In genomic region chr5:104096078-104096938, GRCm38 (mm10) we compare ENCODE assay signal across 10 mouse cellular contexts. TPM values are rescaled to one million over a fixed set of nuclear protein-coding genes. Genes with fewer than 3 reads are reported as not detected.
A peak's percentile ranks its signal among the peaks of the same experiment; 100 is the strongest.
DNase-seq lines count a peak whose midpoint lies in the region; ATAC-seq lines count a peak whose summit lies in the region.
"Had no signal": no experiment of that assay in that cellular context is flagged by ENCODE, and none has a peak within 500 bp of the region (broad histone marks: within the 10 kb centered on the region; RNA-seq: fewer than 3 reads in every experiment).

No protein-coding gene starts in this region.

- WGBS in hindbrain, embryonic 15.5 days: 82% methylated on average over 16 of the region's 16 CpGs
- WGBS in hindbrain, embryonic 13.5 days: 82% methylated on average over 16 of the region's 16 CpGs
- WGBS in kidney, embryonic 15.5 days: 39% methylated on average over 16 of the region's 16 CpGs

- H3K4me2 ChIP-seq in hindbrain, embryonic 15.5 days: no peak overlapping the region
- H3K4me2 ChIP-seq in hindbrain, embryonic 13.5 days: no peak overlapping the region
- peak overlapping the region; percentile 42 for H3K4me2 ChIP-seq in kidney, embryonic 15.5 days

- H3K9me3 ChIP-seq in hindbrain, embryonic 15.5 days: no peaks in the 10 kb centered on the region
- H3K9me3 ChIP-seq in hindbrain, embryonic 13.5 days: no peaks in the 10 kb centered on the region
- no peaks in the 10 kb centered on the region for H3K9me3 ChIP-seq in kidney, embryonic 15.5 days (replicated peaks)

- ATAC-seq in hindbrain, embryonic 15.5 days (ENCODE audit: low FRiP score, low read depth): no peak
- ATAC-seq in hindbrain, embryonic 13.5 days (ENCODE audit: low FRiP score): no peak
- peak; percentile 69 for ATAC-seq in kidney, embryonic 15.5 days (replicated peaks; ENCODE audit: low FRiP score)

- H3K27me3 ChIP-seq in hindbrain, embryonic 15.5 days: no peaks in the 10 kb centered on the region
- no peaks in the 10 kb centered on the region for H3K27me3 ChIP-seq in hindbrain, embryonic 13.5 days
- H3K27me3 ChIP-seq in kidney, embryonic 15.5 days: no peaks in the 10 kb centered on the region

- H3K4me1 ChIP-seq in hindbrain, embryonic 15.5 days (replicated peaks): 0 out of 2 replicates have a peak, but pooled peaks cover 3% of the 10 kb centered on the region
- H3K4me1 ChIP-seq in hindbrain, embryonic 13.5 days (replicated peaks): no peaks in the 10 kb centered on the region
- peaks cover 15% of the 10 kb centered on the region for H3K4me1 ChIP-seq in kidney, embryonic 15.5 days

- peak overlapping the region; percentile 17 for H3K27ac ChIP-seq in hindbrain, embryonic 15.5 days (replicated peaks)
- no peak overlapping the region for H3K27ac ChIP-seq in hindbrain, embryonic 13.5 days
- peak overlapping the region; percentile 75 for H3K27ac ChIP-seq in kidney, embryonic 15.5 days

- no peak overlapping the region for H3K4me3 ChIP-seq in hindbrain, embryonic 15.5 days
- no peak overlapping the region for H3K4me3 ChIP-seq in hindbrain, embryonic 13.5 days
- no peak overlapping the region for H3K4me3 ChIP-seq in kidney, embryonic 15.5 days (replicated peaks)
- H3K4me3 ChIP-seq: erythroblast, embryonic 14.5 days had no signal

- H3K36me3 ChIP-seq in hindbrain, embryonic 15.5 days: no peaks in the 10 kb centered on the region
- no peaks in the 10 kb centered on the region for H3K36me3 ChIP-seq in hindbrain, embryonic 13.5 days
- H3K36me3 ChIP-seq in kidney, embryonic 15.5 days: 0 out of 2 replicates have a peak, but pooled peaks cover 5% of the 10 kb centered on the region

- H3K9ac ChIP-seq in hindbrain, embryonic 15.5 days: no peak overlapping the region
- H3K9ac ChIP-seq in hindbrain, embryonic 13.5 days: no peak overlapping the region
- no peak overlapping the region for H3K9ac ChIP-seq in kidney, embryonic 15.5 days

- DNase-seq in forelimb bud, embryonic 11.5 days (ENCODE audit: low read depth, low spot score): peak; percentile 68
- DNase-seq in lung, postnatal 36 days: peak; percentile 82
- no peak for DNase-seq in layer of hippocampus, adult 9-10 months (ENCODE audit: low spot score)
- DNase-seq in ovary, adult 18-20 months (ENCODE audit: low spot score): no peak
- no peak for DNase-seq in Muller cell, postnatal 12 days (ENCODE audit: inconsistent ontology term)
- DNase-seq: adrenal gland, adult 8-10 months had no signal

RNA-seq across cellular contexts. Expression of gene Sparcl1, which starts 17.2 kb away (rescaled TPM):
- 349 and 369 TPM in 2 replicates for polyA plus RNA-seq in hindbrain, embryonic 15.5 days (2015; fragmentation: Nextera tagmentation; extraction: Ambion mirVana)
- polyA plus RNA-seq in hindbrain, embryonic 13.5 days (2015; fragmentation: Nextera tagmentation; extraction: Ambion mirVana): 150 and 151 TPM in 2 replicates
- polyA plus RNA-seq in kidney, embryonic 15.5 days (2015; fragmentation: Nextera tagmentation; extraction: Ambion mirVana): 47.6 and 68.2 TPM in 2 replicates
- polyA plus RNA-seq: erythroblast, embryonic 14.5 days had no signal

RNA-seq across cellular contexts. Expression of gene Gm17660, which starts 18.9 kb away (rescaled TPM):
- 0.59 TPM in 1 of 2 replicates, not detected in the other for polyA plus RNA-seq in hindbrain, embryonic 15.5 days (2015; fragmentation: Nextera tagmentation; extraction: Ambion mirVana)
- polyA plus RNA-seq in hindbrain, embryonic 13.5 days (2015; fragmentation: Nextera tagmentation; extraction: Ambion mirVana): not detected in 2 replicates
- 0.38 TPM in 1 of 2 replicates, not detected in the other for polyA plus RNA-seq in kidney, embryonic 15.5 days (2015; fragmentation: Nextera tagmentation; extraction: Ambion mirVana)
- polyA plus RNA-seq: erythroblast, embryonic 14.5 days had no signal

RNA-seq across cellular contexts. Expression of gene Nudt9, which starts 50.2 kb away (rescaled TPM):
- polyA plus RNA-seq in hindbrain, embryonic 15.5 days (2015; fragmentation: Nextera tagmentation; extraction: Ambion mirVana): 65.4 and 67.9 TPM in 2 replicates
- polyA plus RNA-seq in hindbrain, embryonic 13.5 days (2015; fragmentation: Nextera tagmentation; extraction: Ambion mirVana): 67.0 and 70.4 TPM in 2 replicates
- polyA plus RNA-seq in kidney, embryonic 15.5 days (2015; fragmentation: Nextera tagmentation; extraction: Ambion mirVana): 59.9 and 64.1 TPM in 2 replicates

Comparison
In these comparisons a context has a peak if more than half of its experiments do, and no peak if none do; other contexts are left out.
1. DNase-seq: peak in forelimb bud, embryonic 11.5 days (single experiment) and lung, postnatal 36 days (single experiment); none in layer of hippocampus, adult 9-10 months (single experiment), ovary, adult 18-20 months (single experiment) and Muller cell, postnatal 12 days (single experiment).